Mouse (Mus musculus) stomach, embryonic 16.5 days (tissue): ENCODE data around the gene Olfr531. TPM values are rescaled to one million over a fixed set of nuclear protein-coding genes. Genes with fewer than 3 reads are reported as not detected.

Experiments used
- ATAC-seq: fragments of 200-750 bp; cut with Nextera tagmentation; 2 replicates; pipeline ENCODE4 v1.8.0; 2017; ENCODE audit warnings: moderate number of reproducible peaks, moderate TSS enrichment; ENCODE audit not compliant: insufficient read depth, low FRiP score
- H3K27ac ChIP-seq: fragments of 300-500 bp; sonication (generic); 2 replicates; pipeline ENCODE4 v1.5.1; 2014; ENCODE audit warnings: low read length
- H3K27me3 ChIP-seq: fragments of 300-500 bp; sonication (generic); 2 replicates; pipeline ENCODE4 v1.6.1; 2014; ENCODE audit warnings: low read length, control low read depth, mixed read lengths; ENCODE audit not compliant: control insufficient read depth, insufficient read depth
- H3K36me3 ChIP-seq: fragments of 300-500 bp; sonication (generic); 2 replicates; pipeline ENCODE4 v1.6.1; 2014; ENCODE audit warnings: low read length; ENCODE audit not compliant: control insufficient read depth, insufficient read depth
- H3K4me1 ChIP-seq: fragments of 300-500 bp; sonication (generic); 2 replicates; pipeline ENCODE4 v1.6.1; 2014; ENCODE audit warnings: low read length, control low read depth, mixed read lengths; ENCODE audit not compliant: control insufficient read depth, insufficient read depth
- H3K4me2 ChIP-seq: fragments of 300-500 bp; sonication (generic); 2 replicates; pipeline ENCODE4 v1.6.1; 2014; ENCODE audit warnings: low read depth, low read length, mixed read lengths
- H3K4me3 ChIP-seq: fragments of 300-500 bp; sonication (generic); replicated peaks from 2 replicates; pipeline ENCODE4 v1.5.1; 2014; ENCODE audit warnings: mild to moderate bottlenecking, low read length
- H3K9ac ChIP-seq: fragments of 300-500 bp; sonication (generic); 2 replicates; pipeline ENCODE4 v1.6.1; 2014; ENCODE audit warnings: low read length
- H3K9me3 ChIP-seq: fragments of 300-500 bp; sonication (generic); replicated peaks from 2 replicates; pipeline ENCODE4 v1.6.1; 2016; ENCODE audit warnings: low read length, control low read depth; ENCODE audit not compliant: control insufficient read depth
- WGBS: fragments of 180-500 bp; shearing (Covaris S2); extraction: QIAGEN DNeasy Blood & Tissue Kit; methylation state at CpG from one replicate; pipeline ENCODE4 v1.1.7; 2014; 5-methylcytosine and 5-hydroxymethylcytosine counted together
- polyA plus RNA-seq: library from polyadenylated mRNA; unstranded; fragments of >200 nt; fragmentation: Nextera tagmentation; extraction: Ambion mirVana; gene quantifications from 2 replicates; pipeline ENCODE4 v1.2.1, GENCODE M21; 2015

Gene Olfr531
- not detected in 2 replicates for polyA plus RNA-seq

DNA sequence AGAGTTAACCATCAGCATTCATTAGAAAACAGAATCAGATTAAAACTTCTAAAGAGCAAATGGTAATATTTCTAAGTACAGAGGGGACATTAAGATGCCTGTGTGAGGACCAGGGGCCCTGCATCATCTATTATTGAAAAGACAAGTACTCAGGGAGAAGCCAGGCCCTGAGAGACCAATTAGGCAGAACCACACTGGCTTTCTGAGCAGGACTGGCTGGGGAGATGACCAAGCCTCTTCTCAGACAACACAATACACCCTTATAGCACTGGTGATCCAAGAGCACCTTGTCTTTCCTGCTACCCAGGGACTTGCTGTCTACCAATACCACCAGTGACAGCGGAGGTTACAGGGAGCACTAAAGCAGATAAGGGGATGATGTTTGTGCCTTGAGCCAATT lies at the start of gene Olfr531:
Olfr531 (minus strand) TSS at position 101 of the 400 bp plus-strand sequence.
- H3K9me3 ChIP-seq, result no peaks in the 10 kb centered on the region
- ATAC-seq, result no peak
- no peaks in the 10 kb centered on the region for H3K27me3 ChIP-seq
- no peak within 1 kb of the TSS for H3K4me3 ChIP-seq
- 90% methylated on average over 1 of the region's 1 CpGs for WGBS
- H3K4me1 ChIP-seq, result no peaks in the 10 kb centered on the region
- H3K9ac ChIP-seq, result no peak within 1 kb of the TSS
- no peaks in the 10 kb centered on the region for H3K36me3 ChIP-seq
- H3K27ac ChIP-seq, result no peak within 1 kb of the TSS
- H3K4me2 ChIP-seq, result no peak within 1 kb of the TSS

DNA sequence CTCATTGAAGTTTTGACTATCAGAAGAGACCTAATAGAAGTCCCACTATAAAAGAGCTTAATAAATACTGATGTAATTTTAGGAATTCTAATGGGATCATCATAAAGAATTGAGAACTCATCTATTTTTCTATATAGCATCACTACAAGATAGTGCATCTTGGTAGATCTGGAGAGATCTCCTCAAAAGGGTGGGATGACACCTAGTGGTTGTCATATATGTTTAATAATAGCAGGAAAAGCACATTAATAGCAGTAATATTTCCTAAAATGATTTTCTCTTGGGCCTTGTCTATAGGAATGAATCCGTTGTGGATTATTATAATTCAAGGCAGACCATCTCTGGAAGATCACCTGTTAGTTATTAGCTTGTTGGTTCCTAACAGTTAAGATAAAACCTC lies 40.4 kb upstream of the Olfr531 start:
- no peak overlapping the region for H3K9ac ChIP-seq
- WGBS, result 74% methylated on average over 1 of the region's 1 CpGs
- H3K36me3 ChIP-seq, result no peaks in the 10 kb centered on the region
- H3K27me3 ChIP-seq, result no peaks in the 10 kb centered on the region
- H3K27ac ChIP-seq, result no peak overlapping the region
- no peaks in the 10 kb centered on the region for H3K4me1 ChIP-seq
- H3K9me3 ChIP-seq, result no peaks in the 10 kb centered on the region
- ATAC-seq, result no peak
- H3K4me3 ChIP-seq, result no peak overlapping the region
- no peak overlapping the region for H3K4me2 ChIP-seq

DNA sequence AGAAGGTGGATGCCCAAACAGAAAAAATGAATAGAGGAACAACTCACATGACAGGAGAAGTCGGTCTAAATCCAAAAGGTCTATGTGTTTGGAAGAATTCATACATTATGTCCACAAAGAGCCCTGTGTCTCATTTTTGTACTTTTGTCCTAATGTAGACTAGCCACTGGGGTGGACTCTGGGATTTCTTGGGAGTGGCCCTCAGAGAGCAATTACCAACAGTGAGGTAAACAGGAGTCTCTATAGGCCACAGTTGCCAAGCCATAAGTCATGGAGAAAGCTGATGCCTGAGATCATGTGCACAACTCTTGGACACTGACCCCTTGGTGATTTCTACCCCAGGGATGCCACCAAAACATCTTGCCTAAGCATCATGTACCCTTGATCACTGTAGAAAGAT lies 18.8 kb upstream of the Olfr531 start, which contains the start of gene Olfr532:
Olfr532 (minus strand) TSS at position 101 of the 400 bp plus-strand sequence.
- no peak within 1 kb of the TSS for H3K4me2 ChIP-seq
- H3K4me1 ChIP-seq, result no peaks in the 10 kb centered on the region
- no peaks in the 10 kb centered on the region for H3K36me3 ChIP-seq
- no peak within 1 kb of the TSS for H3K27ac ChIP-seq
- no peaks in the 10 kb centered on the region for H3K9me3 ChIP-seq
- no peak for ATAC-seq
- H3K27me3 ChIP-seq, result no peaks in the 10 kb centered on the region
- WGBS, result 87% methylated on average over 1 of the region's 1 CpGs
- no peak within 1 kb of the TSS for H3K9ac ChIP-seq
- H3K4me3 ChIP-seq, result no peak within 1 kb of the TSS

DNA sequence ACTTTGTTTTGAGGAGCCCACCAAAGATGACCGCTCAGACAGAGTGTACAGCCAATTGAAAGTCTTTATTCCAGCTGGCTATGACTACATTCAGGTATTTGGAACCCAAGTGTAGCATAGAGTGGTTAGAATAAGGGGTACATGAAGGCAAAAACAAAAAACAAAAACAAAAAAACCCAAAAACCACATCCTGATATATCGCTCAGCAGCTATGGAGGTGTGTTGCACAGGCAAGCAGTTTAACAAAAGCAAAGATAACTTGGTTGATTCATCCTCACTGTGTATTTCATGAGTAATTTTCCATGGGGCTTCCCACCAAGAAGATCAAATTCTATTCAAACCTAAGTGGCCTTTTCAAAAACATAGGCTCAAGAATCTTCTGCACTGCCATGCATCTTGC lies 25.8 kb downstream of the Olfr531 start:
- no peak overlapping the region for H3K4me3 ChIP-seq
- no peaks in the 10 kb centered on the region for H3K9me3 ChIP-seq
- H3K27me3 ChIP-seq, result no peaks in the 10 kb centered on the region
- ATAC-seq, result no peak
- WGBS, result 94% methylated on average over 2 of the region's 2 CpGs
- H3K9ac ChIP-seq, result no peak overlapping the region
- H3K36me3 ChIP-seq, result no peaks in the 10 kb centered on the region
- no peak overlapping the region for H3K27ac ChIP-seq
- H3K4me1 ChIP-seq, result no peaks in the 10 kb centered on the region
- no peak overlapping the region for H3K4me2 ChIP-seq

DNA sequence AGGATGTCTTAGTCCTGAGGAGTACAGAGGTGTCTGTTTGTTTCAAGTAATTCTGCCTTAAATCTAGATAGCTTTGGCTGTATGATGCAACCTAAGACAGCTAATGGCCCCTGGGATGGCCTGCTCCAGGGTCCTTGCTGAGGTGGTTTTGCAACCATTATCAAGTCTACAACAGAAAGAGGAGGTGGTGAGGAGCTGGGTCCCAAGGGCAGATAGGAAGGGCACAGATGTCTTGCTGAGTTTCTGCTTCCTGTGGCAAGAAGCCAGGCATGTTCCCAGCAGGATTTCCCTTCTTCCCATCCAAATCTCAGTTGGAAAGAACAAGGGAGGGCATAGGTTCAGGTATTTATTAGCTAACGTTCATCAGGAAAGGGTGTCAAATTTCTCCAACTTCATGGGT lies 26.5 kb downstream of the Olfr531 start, which contains the start of gene Olfr530:
Olfr530 (minus strand) TSS at position 101 of the 400 bp plus-strand sequence.
- H3K4me2 ChIP-seq, result no peak within 1 kb of the TSS
- H3K36me3 ChIP-seq, result no peaks in the 10 kb centered on the region
- H3K4me3 ChIP-seq, result no peak within 1 kb of the TSS
- ATAC-seq, result no peak
- no peak within 1 kb of the TSS for H3K9ac ChIP-seq
- H3K4me1 ChIP-seq, result no peaks in the 10 kb centered on the region
- no peak within 1 kb of the TSS for H3K27ac ChIP-seq
- WGBS, result 39% methylated on average over 1 of the region's 1 CpGs
- H3K27me3 ChIP-seq, result no peaks in the 10 kb centered on the region
- H3K9me3 ChIP-seq, result no peaks in the 10 kb centered on the region

DNA sequence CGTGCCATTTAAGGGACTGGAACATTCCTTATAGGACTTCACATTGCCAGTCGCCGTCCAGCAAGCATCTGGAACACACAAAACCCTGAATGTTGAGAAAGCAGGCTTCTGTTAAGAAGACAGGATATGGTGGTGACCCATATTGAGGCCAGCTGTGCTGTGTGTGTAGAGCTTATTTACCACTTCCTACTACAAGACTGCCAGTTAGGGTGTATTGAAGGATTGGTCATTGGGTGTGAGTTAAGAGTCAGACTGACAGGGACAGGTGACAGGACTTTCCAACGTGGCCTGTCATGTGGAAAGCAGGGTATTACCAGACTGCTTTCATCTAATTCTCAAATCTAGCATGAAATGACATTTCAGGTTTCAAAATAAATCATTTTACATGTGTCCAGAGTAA lies 28.4 kb downstream of the Olfr531 start:
- no peak for ATAC-seq
- 70% methylated on average over 4 of the region's 4 CpGs for WGBS
- Histone ChIP-seq H3K27ac (no peak overlapping the region), H3K4me3 (no peak overlapping the region), H3K9me3 (no peaks in the 10 kb centered on the region), H3K27me3 (no peaks in the 10 kb centered on the region), H3K4me2 (no peak overlapping the region), H3K9ac (no peak overlapping the region), H3K36me3 (no peaks in the 10 kb centered on the region), H3K4me1 (no peaks in the 10 kb centered on the region)

DNA sequence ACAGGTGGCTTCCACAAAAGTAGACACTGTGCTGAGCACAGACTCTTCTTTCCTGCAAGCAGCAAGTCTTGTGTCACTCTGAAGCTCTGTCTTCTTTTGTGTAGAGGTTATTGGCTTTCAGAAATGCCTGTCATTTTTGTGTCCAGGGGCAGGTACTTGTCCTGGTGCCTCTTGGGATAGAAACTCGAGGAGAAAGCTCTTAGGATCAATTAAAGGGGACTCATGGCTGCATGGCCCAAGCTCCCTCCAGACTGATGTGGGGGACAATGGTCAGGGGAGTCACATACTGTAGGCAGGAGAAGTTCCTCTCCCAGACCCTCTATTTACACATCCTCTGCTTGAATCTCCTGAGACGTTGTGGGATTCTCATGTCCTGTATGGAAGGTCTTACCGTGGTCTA lies 41.1 kb downstream of the Olfr531 start, which contains the start of gene Olfr60:
Olfr60 (minus strand) TSS at position 101 of the 400 bp plus-strand sequence.
- ATAC-seq, result no peak
- 69% methylated on average over 3 of the region's 3 CpGs for WGBS
- no peak within 1 kb of the TSS for H3K27ac ChIP-seq
- H3K9me3 ChIP-seq, result no peaks in the 10 kb centered on the region
- no peaks in the 10 kb centered on the region for H3K4me1 ChIP-seq
- H3K4me2 ChIP-seq, result no peak within 1 kb of the TSS
- H3K27me3 ChIP-seq, result no peaks in the 10 kb centered on the region
- no peaks in the 10 kb centered on the region for H3K36me3 ChIP-seq
- H3K9ac ChIP-seq, result no peak within 1 kb of the TSS
- H3K4me3 ChIP-seq, result no peak within 1 kb of the TSS

Other genes with a start within 250 kb of the Olfr531 start
- gene Sprn, start 248.0 kb downstream of the Olfr531 start, polyA plus RNA-seq, result 0.96 and 1.1 TPM in 2 replicates
- not detected in 2 replicates for gene Olfr522, start 238.2 kb downstream of the Olfr531 start, polyA plus RNA-seq
- not detected in 2 replicates for gene Olfr523, start 229.7 kb downstream of the Olfr531 start, polyA plus RNA-seq
- not detected in 2 replicates for gene Olfr524, start 197.0 kb downstream of the Olfr531 start, polyA plus RNA-seq
- 0.10 and 0.15 TPM in 2 replicates for gene Cd163l1, start 184.7 kb downstream of the Olfr531 start, polyA plus RNA-seq
- gene 5830411N06Rik, start 155.6 kb downstream of the Olfr531 start, polyA plus RNA-seq, result not detected in 2 replicates
- not detected in 2 replicates for gene Olfr525, start 82.1 kb downstream of the Olfr531 start, polyA plus RNA-seq
- gene Olfr527, start 68.9 kb downstream of the Olfr531 start, polyA plus RNA-seq, result not detected in 2 replicates
- not detected in 2 replicates for gene Olfr60, start 41.2 kb downstream of the Olfr531 start, polyA plus RNA-seq
- not detected in 2 replicates for gene Olfr530, start 26.6 kb downstream of the Olfr531 start, polyA plus RNA-seq
- gene Olfr532, start 18.7 kb upstream of the Olfr531 start, polyA plus RNA-seq, result not detected in 2 replicates
- not detected in 2 replicates for gene Olfr533, start 60.5 kb upstream of the Olfr531 start, polyA plus RNA-seq
- gene Olfr535, start 81.3 kb upstream of the Olfr531 start, polyA plus RNA-seq, result not detected in 2 replicates
- gene Olfr536, start 104.5 kb upstream of the Olfr531 start, polyA plus RNA-seq, result not detected in 2 replicates
- gene Olfr538, start 165.0 kb upstream of the Olfr531 start, polyA plus RNA-seq, result not detected in 2 replicates
- 0.01 and 0.02 TPM in 2 replicates for gene Olfr46, start 198.4 kb upstream of the Olfr531 start, polyA plus RNA-seq
- not detected in 2 replicates for gene Olfr61, start 226.1 kb upstream of the Olfr531 start, polyA plus RNA-seq
- not detected in 2 replicates for gene Olfr53, start 243.5 kb upstream of the Olfr531 start, polyA plus RNA-seq